Mouse (Mus musculus) heart, adult 2 months (tissue): ENCODE results near the gene Aunip. TPM values are rescaled to one million over a fixed set of nuclear protein-coding genes. Genes with fewer than 3 reads are reported as not detected.
"Not testable (repeated sequence)": the region's sequence is repeated elsewhere in the genome, so short reads cannot be mapped to it uniquely, and the experiment has no call there.

Source experiments
- DNase-seq, 2 experiments: peaks; one replicate each; pipeline ENCODE4 v3.0.0; 2021
- H3K27ac ChIP-seq: fragments of 200-600 bp; 2 replicates; pipeline ENCODE4 v1.8.1; 2022
- H3K27me3 ChIP-seq: fragments of 200-500 bp; 2 replicates; pipeline ENCODE4 v1.6.1; 2012; ENCODE audit warnings: mild to moderate bottlenecking, low read length, inconsistent platforms, mixed read lengths; ENCODE audit not compliant: control insufficient read depth, insufficient read depth
- H3K36me3 ChIP-seq: fragments of 200-500 bp; 2 replicates; pipeline ENCODE4 v1.6.1; 2012; ENCODE audit warnings: low read length, inconsistent platforms; ENCODE audit not compliant: control insufficient read depth, insufficient read depth
- H3K4me1 ChIP-seq: fragments of 200-500 bp; 2 replicates; pipeline ENCODE4 v1.6.1; 2011; ENCODE audit warnings: low read length; ENCODE audit not compliant: control insufficient read depth, insufficient read depth
- H3K4me3 ChIP-seq: fragments of 200-600 bp; 2 replicates; pipeline ENCODE4 v1.8.1; 2022
- H3K79me2 ChIP-seq: fragments of 200-500 bp; replicated peaks from 2 replicates; pipeline ENCODE4 v1.6.1; 2012; ENCODE audit warnings: mild to moderate bottlenecking, inconsistent platforms, low read length, moderate library complexity, mixed read lengths; ENCODE audit not compliant: control insufficient read depth, insufficient read depth
- H3K9ac ChIP-seq: fragments of 200-500 bp; 2 replicates; pipeline ENCODE4 v1.6.1; 2012; ENCODE audit warnings: low read depth, mild to moderate bottlenecking, control low read depth, inconsistent platforms, low read length, mixed read lengths
- CTCF ChIP-seq: fragments of 200-600 bp; IDR thresholded peaks from 2 replicates; pipeline ENCODE4 v1.8.1; 2022; ENCODE audit warnings: antibody characterized with exemption, mild to moderate bottlenecking, moderate library complexity
- EP300 ChIP-seq: fragments of 200-500 bp; IDR thresholded peaks from 2 replicates; pipeline ENCODE4 v1.6.1; 2011; ENCODE audit warnings: low read depth, low read length, control low read depth; ENCODE audit not compliant: insufficient read depth
- POLR2A ChIP-seq: fragments of 200-500 bp; IDR thresholded peaks from 2 replicates; pipeline ENCODE4 v1.6.1; 2011; ENCODE audit warnings: mild to moderate bottlenecking, low read depth, low read length, control low read depth; ENCODE audit not compliant: insufficient read depth
- WGBS: fragments of 180-500 bp; shearing (Covaris S2); methylation state at CpG from one replicate; pipeline ENCODE4 v1.1.7; 2018; 5-methylcytosine and 5-hydroxymethylcytosine counted together
- intact Hi-C: fragments of 180-260 bp; cut with DNase I; formaldehyde crosslinking; loops from one replicate; pipeline ENCODE4 v1.15.1; 2025
- polyA plus RNA-seq: library from polyadenylated mRNA; depleted of rRNA; stranded (reverse); fragments of >200 nt; gene quantifications from 2 replicates; pipeline ENCODE4 v1.2.3, GENCODE M21; 2012
- total RNA-seq, 2 experiments: library from RNA; stranded (reverse); gene quantifications; 2 replicates each; pipeline ENCODE4 v1.2.3; 2021

Gene Aunip
- total and polyA plus RNA-seq, 3 experiments, result 0.18 TPM; not detected in 1

DNA sequence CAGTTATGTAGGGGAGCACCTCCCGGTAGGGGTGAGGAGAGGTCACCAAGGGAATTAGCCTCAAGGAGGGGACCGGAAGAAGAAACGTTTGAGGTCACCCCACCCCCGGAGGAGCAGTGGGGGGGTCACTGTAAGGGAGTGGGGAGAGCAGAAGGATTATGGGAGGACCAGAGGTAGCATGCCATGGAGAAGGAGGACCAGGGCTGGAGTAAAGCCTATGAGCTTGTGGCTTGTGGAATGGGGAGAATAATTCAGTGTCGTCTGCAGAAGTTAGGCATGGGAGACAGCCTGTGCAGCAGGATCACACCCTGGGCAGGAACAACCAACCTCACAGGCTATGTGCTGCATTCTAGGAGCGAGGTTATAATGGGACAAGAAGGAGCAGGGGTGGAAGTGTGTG is 13.6 kb upstream of the Aunip start:
- WGBS, result 2% methylated on average over 6 of the region's 6 CpGs

DNA sequence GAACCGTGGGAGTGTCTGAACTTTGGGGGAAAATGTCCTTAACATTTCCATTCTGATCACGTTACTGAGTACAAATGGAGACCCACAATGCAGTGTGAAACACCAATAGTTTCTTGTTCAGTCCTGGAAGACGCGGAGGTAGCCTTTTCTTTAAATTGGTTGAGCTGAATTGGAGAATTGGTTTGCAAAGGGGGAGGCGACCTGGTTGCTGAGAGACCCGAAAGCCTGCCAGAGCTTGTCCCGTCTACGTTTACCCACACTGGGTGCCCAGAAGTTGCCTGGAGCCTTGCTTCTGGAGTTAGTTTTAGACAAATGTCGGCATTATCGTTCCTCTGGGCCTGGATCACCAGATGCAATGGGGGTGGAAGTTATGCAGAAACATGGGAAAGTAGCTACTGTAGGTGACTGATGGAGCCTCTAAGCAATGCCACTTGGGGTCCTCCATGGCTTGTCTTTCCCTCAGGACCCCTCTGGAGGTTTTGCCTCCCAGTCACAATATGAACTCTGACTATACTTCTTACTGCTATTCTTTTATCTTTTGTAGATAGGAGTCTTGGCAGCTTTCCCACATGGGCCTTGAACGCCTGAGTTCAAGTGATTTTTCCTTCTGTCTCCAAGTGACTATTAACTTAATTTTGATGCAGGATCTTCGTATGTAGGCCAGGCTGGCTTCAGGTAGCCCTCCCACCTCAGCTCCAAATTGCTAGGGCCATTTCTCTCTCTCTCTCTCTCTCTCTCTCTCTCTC is 12.6 kb upstream of the Aunip start:
- 63% methylated on average over 12 of the region's 12 CpGs for WGBS
- Histone ChIP-seq H3K27me3 (no peaks in the 10 kb centered on the region), H3K9ac (no peak overlapping the region), H3K79me2 (no peaks in the 10 kb centered on the region), H3K27ac (no peak overlapping the region), H3K4me3 (no peak overlapping the region), H3K36me3 (no peaks in the 10 kb centered on the region), H3K4me1 (peaks cover 10% of the 10 kb centered on the region)
- no peak for TF ChIP-seq CTCF
- TF ChIP-seq EP300, result no peak
- TF ChIP-seq POLR2A, result no peak
- intact Hi-C loops, result no loop called here
- no peak for DNase-seq

More for the DNA sequence above, 13.6 kb upstream of the Aunip start:
- no peak for DNase-seq
- TF ChIP-seq EP300, result 0 out of 2 replicates have a peak, but pooled peaks have one; percentile 24
- TF ChIP-seq CTCF, result no peak
- TF ChIP-seq POLR2A, result no peak
- Histone ChIP-seq H3K27me3 (no peaks in the 10 kb centered on the region), H3K79me2 (no peaks in the 10 kb centered on the region), H3K4me1 (peaks cover 10% of the 10 kb centered on the region), H3K9ac (peak overlapping the region; percentile 74), H3K36me3 (no peaks in the 10 kb centered on the region), H3K4me3 (peak overlapping the region; percentile 69), H3K27ac (peak overlapping the region; percentile 83)
- intact Hi-C loops, result no loop called here

- H3K36me3 ChIP-seq, H3K9ac ChIP-seq, intact Hi-C loops, H3K4me1 ChIP-seq, H3K27ac ChIP-seq, H3K79me2 ChIP-seq, H3K27me3 ChIP-seq, H3K4me3 ChIP-seq, DNase-seq: not testable (repeated sequence)
- WGBS, result 72% methylated on average over 6 of the region's 6 CpGs
Observed at GRCm38 (mm10) chr4:134498983-134499382, 11.8 kb upstream of the Aunip start.

- Histone ChIP-seq H3K27me3 (no peaks in the 10 kb centered on the region), H3K27ac (no peak overlapping the region), H3K9ac (no peak overlapping the region), H3K4me1 (peaks cover 4% of the 10 kb centered on the region; the same call in 1 of the 2 replicates), H3K36me3 (no peaks in the 10 kb centered on the region), H3K79me2 (no peaks in the 10 kb centered on the region), H3K4me3 (no peak overlapping the region)
- TF ChIP-seq POLR2A (no peak), EP300 (no peak), CTCF (no peak)
- intact Hi-C loops, result no loop called here
- 90% methylated on average over 6 of the region's 6 CpGs for WGBS
- DNase-seq, result no peak
Observed at GRCm38 (mm10) chr4:134501095-134501494, 9.7 kb upstream of the Aunip start.

DNA sequence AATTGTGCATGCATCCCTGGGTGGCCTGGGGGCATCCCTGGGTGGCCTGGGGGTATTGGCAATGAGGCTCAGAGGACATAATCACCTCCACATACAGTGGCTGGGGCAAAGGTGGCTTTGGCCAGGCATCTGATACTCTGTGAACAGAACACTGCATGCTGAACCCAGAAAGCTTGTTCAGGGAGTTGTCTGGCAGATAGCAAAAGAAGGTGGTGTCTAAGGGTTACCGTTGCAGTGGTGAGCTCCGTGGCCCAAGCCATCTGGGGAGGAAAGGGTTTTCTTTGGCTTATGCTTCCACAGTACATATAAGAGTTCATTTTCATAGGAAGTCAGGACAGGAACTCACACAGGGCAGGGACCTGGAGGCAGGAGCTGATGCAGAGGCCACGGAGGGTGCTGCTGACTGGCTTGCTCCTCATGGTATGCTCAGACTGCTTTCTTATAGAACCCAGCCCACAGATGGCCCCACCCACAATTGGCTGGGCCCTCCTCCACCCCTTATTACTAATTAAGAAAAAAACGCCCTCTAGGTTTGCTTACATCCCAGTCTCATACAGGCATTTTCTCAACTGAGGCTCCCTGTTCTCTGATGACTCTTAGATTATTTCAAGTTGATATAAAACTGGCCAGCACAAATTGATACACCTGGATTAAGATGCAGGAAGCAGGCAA is 7.0 kb upstream of the Aunip start:
- TF ChIP-seq EP300 (no peak), POLR2A (no peak), CTCF (no peak)
- Histone ChIP-seq H3K9ac (no peak overlapping the region), H3K27me3 (no peaks in the 10 kb centered on the region), H3K27ac (no peak overlapping the region), H3K79me2 (no peaks in the 10 kb centered on the region), H3K36me3 (no peaks in the 10 kb centered on the region), H3K4me1 (no peaks in the 10 kb centered on the region), H3K4me3 (no peak overlapping the region)
- intact Hi-C loops, result no loop called here
- DNase-seq, result no peak
- 72% methylated on average over 4 of the region's 4 CpGs for WGBS

DNA sequence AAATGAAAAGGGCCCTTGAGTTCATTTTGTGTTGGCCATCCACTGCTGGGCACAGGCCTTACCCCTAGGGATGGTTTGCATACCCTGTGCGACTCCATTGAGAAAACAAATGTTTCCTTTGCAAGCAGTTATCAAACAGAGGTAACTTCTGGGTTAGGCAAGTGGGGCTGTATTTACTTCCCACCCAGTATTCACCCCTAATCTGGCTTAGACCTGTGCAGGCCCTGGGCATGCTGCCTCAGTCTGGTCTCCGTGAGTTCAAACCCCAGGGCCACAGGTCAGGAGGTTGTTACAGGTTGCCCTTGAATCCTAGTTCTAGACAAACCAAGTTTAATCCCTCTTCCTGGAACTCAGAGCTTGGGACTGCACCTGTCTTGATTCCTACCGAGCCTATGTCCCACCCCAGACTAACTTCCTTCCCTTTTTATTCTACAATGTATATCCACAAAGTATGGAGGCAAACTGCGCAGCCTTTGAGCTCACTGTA is 5.5 kb upstream of the Aunip start:
- no peak overlapping the region for H3K9ac ChIP-seq
- 79% methylated on average over 4 of the region's 4 CpGs for WGBS
- H3K79me2 ChIP-seq, result no peaks in the 10 kb centered on the region
- no peak for TF ChIP-seq CTCF
- no peak for TF ChIP-seq EP300
- no peak for TF ChIP-seq POLR2A
- intact Hi-C loops, result no loop called here
- no peaks in the 10 kb centered on the region for H3K27me3 ChIP-seq
- no peak overlapping the region for H3K4me3 ChIP-seq
- DNase-seq, result no peak
- H3K4me1 ChIP-seq, result no peaks in the 10 kb centered on the region
- H3K27ac ChIP-seq, result no peak overlapping the region
- H3K36me3 ChIP-seq, result no peaks in the 10 kb centered on the region
